In genomic region chr1:129501707-129502106, GRCm38 (mm10) we compare ENCODE assay signal across 24 mouse cellular contexts.
DNase-seq lines count a peak whose midpoint lies in the region; ATAC-seq and TF ChIP-seq lines count a peak whose summit lies in the region.
"Had no signal": no experiment of that assay in that cellular context is flagged by ENCODE, and none has a peak within 500 bp of the region (broad histone marks: within the 10 kb centered on the region; RNA-seq: fewer than 3 reads in every experiment).

No protein-coding gene starts in this region.

- 89% methylated on average over 3 of the region's 3 CpGs for WGBS in forebrain, postnatal 0 days
- 82% methylated on average over 3 of the region's 3 CpGs for WGBS in forebrain, embryonic 11.5 days

- H3K4me3 ChIP-seq in forebrain, postnatal 0 days (ENCODE audit: low read depth, low read length): no peak overlapping the region
- H3K4me3 ChIP-seq in forebrain, embryonic 11.5 days (ENCODE audit: low read depth, low read length): no peak overlapping the region
- H3K4me3 ChIP-seq in left cerebral cortex, adult 2 months: no peak overlapping the region
- H3K4me3 ChIP-seq: embryonic facial prominence, embryonic 12.5 days; erythroblast, embryonic 14.5 days; hindbrain, embryonic 15.5 days; kidney, embryonic 15.5 days; midbrain, embryonic 12.5 days; myocyte; neural tube, embryonic 15.5 days had no signal

- no peaks in the 10 kb centered on the region for H3K9me3 ChIP-seq in forebrain, postnatal 0 days (ENCODE audit: low read length)
- no peaks in the 10 kb centered on the region for H3K9me3 ChIP-seq in forebrain, embryonic 11.5 days (ENCODE audit: control insufficient read depth, low read length)
- H3K9me3 ChIP-seq: embryonic facial prominence, embryonic 12.5 days; hindbrain, embryonic 15.5 days; kidney, embryonic 15.5 days; midbrain, embryonic 12.5 days; neural tube, embryonic 15.5 days had no signal

- intact Hi-C loops in left cerebral cortex, adult 2 months (cut with DNase I): no loop called here
- intact Hi-C loops in left cerebral cortex, postnatal 14 days (cut with DNase I): no loop called here

- H3K27me3 ChIP-seq in forebrain, postnatal 0 days (ENCODE audit: insufficient read depth, low read length): no peaks in the 10 kb centered on the region
- no peaks in the 10 kb centered on the region for H3K27me3 ChIP-seq in forebrain, embryonic 11.5 days (ENCODE audit: control insufficient read depth, insufficient read depth, low read length)
- H3K27me3 ChIP-seq: embryonic facial prominence, embryonic 12.5 days; hindbrain, embryonic 15.5 days; kidney, embryonic 15.5 days; midbrain, embryonic 12.5 days; neural tube, embryonic 15.5 days had no signal

- no peaks in the 10 kb centered on the region for H3K36me3 ChIP-seq in forebrain, postnatal 0 days (ENCODE audit: insufficient read depth)
- no peaks in the 10 kb centered on the region for H3K36me3 ChIP-seq in forebrain, embryonic 11.5 days (ENCODE audit: control insufficient read depth, insufficient read depth, low read length)
- H3K36me3 ChIP-seq: embryonic facial prominence, embryonic 12.5 days; hindbrain, embryonic 15.5 days; kidney, embryonic 15.5 days; midbrain, embryonic 12.5 days; neural tube, embryonic 15.5 days had no signal

- DNase-seq in forebrain, postnatal 0 days: no peak
- no peak for DNase-seq in forebrain, embryonic 11.5 days (ENCODE audit: low spot score)
- DNase-seq in left cerebral cortex, adult 2 months (ENCODE audit: extremely low spot score in 1 of 2, low spot score in 2 of 2): no peak
- no peak for DNase-seq in left cerebral cortex, postnatal 14 days (ENCODE audit: low spot score in 2 of 2)
- peak; percentile 17 for DNase-seq in retina, embryonic 14.5 days (ENCODE audit: low spot score)
- DNase-seq in retina, postnatal 1 day: no peak
- DNase-seq in frontal cortex, adult 2 months (ENCODE audit: extremely low spot score in 1 of 2, low spot score in 1 of 2): no peak
- DNase-seq: adrenal gland, adult 8-10 months; cerebellum, adult 9-11 months; gastrocnemius, postnatal 36 days; heart, postnatal 14 days; lung, adult 18-20 months; thymus, adult 2 months had no signal

- no peaks in the 10 kb centered on the region for H3K4me1 ChIP-seq in forebrain, postnatal 0 days (ENCODE audit: insufficient read depth)
- H3K4me1 ChIP-seq in forebrain, embryonic 11.5 days (replicated peaks; ENCODE audit: control insufficient read depth, insufficient read depth, low read length): no peaks in the 10 kb centered on the region
- H3K4me1 ChIP-seq: embryonic facial prominence, embryonic 12.5 days; hindbrain, embryonic 15.5 days; kidney, embryonic 15.5 days; neural tube, embryonic 15.5 days had no signal

- H3K9ac ChIP-seq in forebrain, postnatal 0 days: no peak overlapping the region
- no peak overlapping the region for H3K9ac ChIP-seq in forebrain, embryonic 11.5 days (ENCODE audit: low read length)
- H3K9ac ChIP-seq: embryonic facial prominence, embryonic 12.5 days; hindbrain, embryonic 15.5 days; kidney, embryonic 15.5 days; midbrain, embryonic 12.5 days; neural tube, embryonic 15.5 days had no signal

- no peak overlapping the region for H3K4me2 ChIP-seq in forebrain, postnatal 0 days (ENCODE audit: low read depth)
- H3K4me2 ChIP-seq in forebrain, embryonic 11.5 days (ENCODE audit: low read depth, low read length, severe bottlenecking): no peak overlapping the region
- H3K4me2 ChIP-seq: embryonic facial prominence, embryonic 12.5 days; heart, embryonic 11.5 days; hindbrain, embryonic 15.5 days; kidney, embryonic 15.5 days; midbrain, embryonic 12.5 days; neural tube, embryonic 15.5 days had no signal

- TF ChIP-seq CTCF in forebrain, postnatal 0 days (IDR thresholded peaks at IDR 0.05; ENCODE audit: low read depth): peak; percentile 43
- TF ChIP-seq CTCF in left cerebral cortex, adult 2 months (IDR thresholded peaks at IDR 0.05): peak; percentile 38

- H3K27ac ChIP-seq in forebrain, postnatal 0 days (ENCODE audit: low read depth, low read length): no peak overlapping the region
- no peak overlapping the region for H3K27ac ChIP-seq in forebrain, embryonic 11.5 days (ENCODE audit: low read depth, low read length)
- H3K27ac ChIP-seq in left cerebral cortex, adult 2 months: no peak overlapping the region
- H3K27ac ChIP-seq: embryonic facial prominence, embryonic 12.5 days; hindbrain, embryonic 15.5 days; kidney, embryonic 15.5 days; macrophage; midbrain, embryonic 12.5 days; neural tube, embryonic 15.5 days had no signal

- no peak for ATAC-seq in forebrain, postnatal 0 days
- ATAC-seq in forebrain, embryonic 11.5 days (replicated peaks; ENCODE audit: low FRiP score): no peak
- ATAC-seq: forebrain, embryonic 14.5 days; intestine, embryonic 16.5 days had no signal
